Mouse (Mus musculus) hematopoietic stem cell, adult 5-6 weeks (primary cell): ENCODE results near the gene Adam8. TPM values are rescaled to one million over a fixed set of nuclear protein-coding genes. Genes with fewer than 3 reads are reported as not detected.

Experiments used
- total RNA-seq: library from RNA; stranded (forward); fragments of 172-1452, 232-1000 nt; gene quantifications from 2 replicates; pipeline ENCODE4 v1.2.3, GENCODE M21; 2017

The Adam8 gene
- total RNA-seq, 1 experiment from 2014 or later = 5.7 TPM

Other genes starting within 250 kb of the Adam8 start
- not detected in 2 replicates for gene Adgra1, start 158.4 kb downstream of the Adam8 start, total RNA-seq
- gene Kndc1, start 97.9 kb downstream of the Adam8 start, total RNA-seq = not detected in 2 replicates
- gene Utf1, start 48.8 kb downstream of the Adam8 start, total RNA-seq = not detected in 2 replicates
- gene 6430531B16Rik, start 13.8 kb downstream of the Adam8 start, total RNA-seq = 1.1 TPM in 1 of 2 replicates, not detected in the other
- 11.9 and 22.5 TPM in 2 replicates for gene Zfp511, start 43.8 kb upstream of the Adam8 start, total RNA-seq
- gene Tubgcp2, start 44.1 kb upstream of the Adam8 start, total RNA-seq = 38.0 and 43.5 TPM in 2 replicates
- not detected in 2 replicates for gene Msx3, start 56.5 kb upstream of the Adam8 start, total RNA-seq
- not detected in 2 replicates for gene Caly, start 90.0 kb upstream of the Adam8 start, total RNA-seq
- gene Prap1, start 100.8 kb upstream of the Adam8 start, total RNA-seq = not detected in 2 replicates
- gene Fuom, start 109.9 kb upstream of the Adam8 start, total RNA-seq = 5.7 and 7.6 TPM in 2 replicates
- gene Paox, start 123.2 kb upstream of the Adam8 start, total RNA-seq = 11.2 and 14.3 TPM in 2 replicates
- 65.3 and 85.7 TPM in 2 replicates for gene Echs1, start 123.9 kb upstream of the Adam8 start, total RNA-seq
- 8.2 and 17.1 TPM in 2 replicates for gene Mtg1, start 145.0 kb upstream of the Adam8 start, total RNA-seq
- gene Sprn, start 162.3 kb upstream of the Adam8 start, total RNA-seq = not detected in 2 replicates
- not detected in 2 replicates for gene Olfr522, start 172.2 kb upstream of the Adam8 start, total RNA-seq
- gene Olfr523, start 180.7 kb upstream of the Adam8 start, total RNA-seq = not detected in 2 replicates
- gene Olfr524, start 213.4 kb upstream of the Adam8 start, total RNA-seq = not detected in 2 replicates
- not detected in 2 replicates for gene Cd163l1, start 225.7 kb upstream of the Adam8 start, total RNA-seq